Mouse (Mus musculus) granulocyte monocyte progenitor cell, adult 5-6 weeks (primary cell): ENCODE results near the gene Cpsf2. TPM values are rescaled to one million over a fixed set of nuclear protein-coding genes. Genes with fewer than 3 reads are reported as not detected.

Source experiments
- ATAC-seq: replicated peaks from 2 replicates; pipeline ENCODE4 v1.8.0; 2016; ENCODE audit warnings: mild to moderate bottlenecking, moderate TSS enrichment, inconsistent platforms; ENCODE audit not compliant: poor library complexity, severe bottlenecking
- total RNA-seq, 2 experiments: library from RNA; stranded (forward) in 1 of 2; stranded (reverse) in 1 of 2; fragments of 200-712, 200-1000 nt in 1 of 2; fragments of >200 nt in 1 of 2; fragmentation: Nextera tagmentation in 1 of 2; gene quantifications; 2 replicates each; pipeline ENCODE4 v1.2.3; 2014 to 2017

Gene Cpsf2
- total RNA-seq, 2 experiments from 2014 or later: 21.9 to 55.8 TPM

GRCm38 (mm10) chr12:101979213-101979750, 3.5 kb downstream of the Cpsf2 start:
- no peak for ATAC-seq

DNA sequence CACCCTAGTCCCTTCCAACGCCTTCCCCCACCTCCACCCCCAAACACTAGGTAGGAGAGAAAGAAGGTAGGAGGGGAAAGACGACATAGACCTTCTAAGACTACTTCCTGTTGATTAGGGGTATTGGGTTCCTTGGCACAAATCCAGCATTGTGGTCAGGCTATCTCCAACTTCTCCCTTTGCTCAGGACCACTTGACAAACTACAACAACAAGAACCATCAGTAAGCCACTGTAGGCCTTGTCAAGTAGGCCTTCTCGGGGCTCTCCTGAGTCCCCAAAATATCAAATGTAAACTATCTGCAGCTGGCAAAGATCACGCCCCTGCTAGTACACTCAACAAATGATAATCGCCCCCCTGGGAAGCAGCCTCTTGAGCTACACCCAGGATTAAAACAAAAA, 4.5 kb downstream of the Cpsf2 start:
- peak; percentile 30; the same call in 1 of the 2 replicates for ATAC-seq

DNA sequence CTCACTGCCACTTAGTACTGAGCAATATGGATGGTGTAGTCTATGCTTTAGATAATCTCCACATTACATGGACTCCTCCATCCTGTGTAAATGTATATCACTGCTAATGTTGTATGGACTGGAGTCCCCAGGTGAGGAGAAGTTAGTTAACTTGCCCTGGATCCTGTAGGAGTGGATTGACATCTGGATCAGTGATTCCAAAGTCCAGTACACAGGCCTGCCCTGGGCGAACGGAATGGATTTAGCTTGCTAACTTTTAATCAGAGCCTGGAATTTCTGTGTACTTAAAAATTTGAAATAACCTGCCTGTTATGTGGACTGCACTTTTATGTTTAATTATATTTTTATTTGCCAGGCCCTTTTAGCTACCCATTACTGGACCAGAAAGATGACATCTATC, 5.8 kb downstream of the Cpsf2 start:
- no peak for ATAC-seq

DNA sequence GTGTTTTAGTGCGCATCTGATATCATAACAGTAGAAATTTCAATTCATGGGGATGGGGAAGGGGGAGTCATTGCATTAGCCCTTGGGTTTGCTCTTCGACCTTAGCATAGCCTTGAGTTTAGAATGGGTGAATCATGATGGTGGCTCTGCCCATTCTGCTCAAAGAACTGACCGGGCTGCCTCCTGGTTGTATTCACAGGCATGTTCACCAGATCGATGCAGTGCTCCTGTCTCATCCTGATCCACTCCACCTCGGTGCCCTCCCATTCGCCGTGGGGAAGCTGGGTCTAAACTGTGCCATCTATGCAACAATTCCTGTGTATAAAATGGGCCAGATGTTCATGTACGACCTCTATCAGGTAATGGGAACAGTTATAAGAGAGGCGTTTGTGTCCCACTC, 7.2 kb downstream of the Cpsf2 start:
- ATAC-seq: no peak

DNA sequence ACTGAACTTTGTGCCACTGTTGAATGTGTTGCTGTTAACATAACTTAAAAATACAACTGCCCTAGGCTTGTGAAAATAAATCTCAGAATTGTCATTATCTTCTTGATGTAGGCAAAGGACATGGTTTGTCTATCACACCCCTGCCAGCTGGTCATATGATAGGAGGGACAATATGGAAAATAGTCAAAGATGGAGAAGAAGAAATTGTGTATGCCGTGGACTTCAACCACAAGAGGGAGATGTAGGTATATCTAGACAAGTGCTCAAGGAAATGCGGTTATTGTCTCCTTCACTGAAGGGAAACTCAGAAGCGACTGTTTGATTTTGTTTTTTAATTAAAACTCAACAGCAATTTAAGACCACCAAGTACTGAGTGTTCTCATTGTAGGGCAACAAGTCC, 9.3 kb downstream of the Cpsf2 start:
- ATAC-seq: peak; percentile 55

GRCm38 (mm10) chr12:101987659-101988058, 11.9 kb downstream of the Cpsf2 start:
- ATAC-seq: no peak

DNA sequence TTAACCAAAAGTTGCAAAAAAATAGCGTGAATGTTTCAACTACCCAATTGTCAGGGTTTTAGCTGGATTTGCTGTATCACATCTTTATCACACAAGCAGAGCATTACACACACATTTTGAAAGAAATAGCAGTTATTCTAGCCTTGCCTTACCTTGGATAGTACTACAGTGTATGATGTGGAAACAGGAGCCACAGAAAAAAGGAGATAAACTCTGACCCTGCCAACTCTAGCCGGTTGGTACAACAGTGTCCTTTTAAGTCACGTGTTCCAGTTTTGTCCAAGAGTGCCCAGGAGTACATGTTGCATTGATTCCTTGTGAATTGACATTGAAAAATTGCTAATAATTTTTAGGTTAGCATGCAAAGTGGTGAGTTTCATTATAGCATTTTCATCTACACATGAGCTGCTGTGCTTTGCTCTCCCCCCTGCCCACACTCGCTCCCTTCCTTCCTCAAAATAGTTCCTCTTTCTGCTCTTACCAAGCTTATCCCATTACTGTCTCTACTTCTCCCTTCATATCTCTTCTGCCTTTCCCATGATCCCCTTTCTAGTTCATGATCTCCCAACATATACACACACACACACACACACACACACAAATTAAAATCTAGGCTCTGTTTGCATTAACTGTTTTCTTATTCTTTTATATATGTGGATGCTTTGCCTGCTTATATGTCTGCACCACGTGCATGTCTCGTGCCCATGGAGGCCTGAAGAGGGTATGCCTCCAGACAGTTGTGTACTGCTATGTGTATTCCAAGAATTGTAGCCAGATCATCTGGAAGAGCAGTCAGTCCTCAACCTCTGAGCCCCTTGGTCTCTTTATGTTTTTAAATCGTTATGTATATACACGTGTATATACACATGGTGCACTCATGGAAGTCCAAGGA, 19.0 kb downstream of the Cpsf2 start:
- peak; percentile 98 for ATAC-seq

- ATAC-seq: no peak
Measured at GRCm38 (mm10) chr12:101998929-101999328, 23.1 kb downstream of the Cpsf2 start.

GRCm38 (mm10) chr12:102000785-102001184, 25.0 kb downstream of the Cpsf2 start:
- ATAC-seq: no peak

DNA sequence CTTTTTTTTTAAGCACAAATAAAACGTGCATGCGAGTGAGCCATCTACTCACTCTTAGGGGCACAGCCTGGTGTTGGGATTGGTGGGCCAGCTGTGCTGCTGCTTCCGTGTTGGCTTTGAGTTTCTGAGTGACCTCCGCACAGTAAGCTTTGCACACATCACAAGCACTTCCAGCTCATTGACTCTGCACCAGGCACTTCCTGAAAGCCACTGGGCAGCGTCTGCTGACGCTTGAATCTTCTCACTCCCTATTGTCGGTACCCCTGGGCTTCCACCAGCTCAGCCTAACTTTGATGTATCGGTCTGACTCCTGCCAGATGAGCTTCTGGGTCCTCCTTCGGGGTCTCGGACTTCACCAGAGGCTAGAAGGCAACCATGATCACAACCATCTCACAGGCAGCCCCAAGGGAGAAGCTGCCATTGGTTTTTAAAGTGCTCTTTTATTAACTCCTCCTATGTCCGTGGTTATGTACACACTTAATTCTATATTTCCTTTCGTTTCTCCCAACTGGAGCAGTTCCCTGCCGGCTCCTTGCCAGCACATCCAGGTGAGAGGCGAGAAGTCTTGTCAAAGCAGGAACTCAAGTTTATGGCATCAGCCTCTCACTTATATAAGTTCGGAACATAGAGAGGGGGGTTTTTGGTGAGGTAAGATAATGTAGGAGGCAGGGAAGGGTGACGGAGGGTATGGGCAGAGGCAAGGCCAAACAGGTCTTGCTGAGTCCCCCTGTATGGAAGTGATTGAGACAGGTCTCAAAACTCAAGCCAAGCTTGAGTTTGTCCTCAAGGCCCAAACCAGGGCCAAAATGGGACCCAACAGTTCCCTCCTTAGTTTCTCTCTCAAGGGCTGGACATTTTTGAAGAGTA, 32.6 kb downstream of the Cpsf2 start:
- no peak for ATAC-seq

DNA sequence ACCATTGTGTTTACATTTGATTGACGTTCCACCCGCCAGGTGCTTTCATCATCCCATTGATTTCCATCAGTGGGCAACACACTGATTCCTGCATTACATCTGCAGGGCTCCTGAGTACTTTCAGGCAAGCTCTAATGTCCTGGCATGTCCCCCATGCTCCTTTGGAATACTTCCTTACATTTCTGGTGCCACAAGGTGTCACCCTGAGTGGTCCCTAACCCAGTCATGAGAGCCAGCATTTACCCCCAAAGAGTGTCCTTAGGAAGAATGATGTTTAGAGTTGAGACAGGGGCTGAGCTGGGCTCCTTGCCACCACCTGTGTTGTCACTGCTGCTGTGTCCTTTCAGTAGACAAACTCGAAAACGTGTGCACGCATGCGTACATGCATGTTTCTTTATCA, 33.8 kb downstream of the Cpsf2 start:
- no peak for ATAC-seq

DNA sequence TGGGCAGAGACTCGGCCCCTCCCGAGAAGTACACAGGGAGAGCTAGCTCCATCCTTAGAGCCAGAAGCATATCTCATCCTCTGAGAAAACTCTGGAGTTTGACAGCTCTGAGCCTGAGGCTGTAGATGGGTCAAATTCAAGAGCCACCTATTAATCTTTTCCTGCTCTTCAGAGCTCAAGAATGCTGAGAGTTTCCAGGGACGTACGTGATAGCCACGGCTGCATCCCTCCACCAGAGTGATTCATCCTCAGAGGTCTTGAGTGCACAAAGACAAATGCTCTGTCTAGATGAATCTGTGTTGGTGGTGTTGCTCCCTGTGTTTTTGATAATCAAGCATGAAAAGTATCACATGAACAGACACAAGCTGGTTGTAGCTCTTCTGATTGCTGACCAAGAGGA, 38.6 kb downstream of the Cpsf2 start:
- ATAC-seq: no peak

DNA sequence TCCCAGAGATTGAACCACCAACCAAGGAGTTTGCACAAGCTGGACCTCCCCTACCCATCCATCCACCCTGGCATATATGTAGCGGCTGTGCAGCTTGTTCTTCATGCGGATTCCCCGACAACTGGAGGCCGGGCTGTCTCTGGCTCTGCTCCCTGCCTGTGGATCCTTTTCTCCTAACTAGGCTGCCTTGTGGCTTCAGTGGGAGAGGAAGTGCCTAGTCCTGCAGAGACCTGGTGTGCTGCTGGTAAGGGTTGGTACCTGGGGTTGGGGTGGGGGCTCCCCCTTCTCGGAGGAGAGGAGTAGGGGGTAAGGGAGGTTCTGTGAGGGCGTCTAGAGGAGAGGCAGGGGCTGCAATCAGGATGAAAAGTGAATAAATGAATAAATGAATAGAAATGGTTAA, 39.3 kb downstream of the Cpsf2 start:
- ATAC-seq: no peak

DNA sequence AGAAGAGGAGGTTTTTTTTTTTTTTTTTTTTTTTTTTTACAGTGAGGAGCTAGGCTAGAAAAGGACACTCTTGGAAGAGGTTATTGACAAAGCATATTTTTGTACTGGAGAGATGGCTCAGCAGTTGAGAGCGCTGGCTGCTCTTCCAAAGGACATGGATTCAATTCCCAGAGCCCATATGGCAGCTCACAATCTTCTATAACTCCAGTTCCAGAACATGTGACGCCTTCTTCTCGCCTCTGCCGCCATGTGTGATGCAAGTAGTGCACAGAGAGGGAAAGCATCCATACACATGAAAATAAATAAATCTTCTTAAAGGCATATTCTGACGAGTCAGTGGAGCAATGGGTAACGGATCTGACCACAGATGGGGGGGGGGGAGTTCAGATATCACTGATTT, 46.1 kb downstream of the Cpsf2 start:
- ATAC-seq: no peak

DNA sequence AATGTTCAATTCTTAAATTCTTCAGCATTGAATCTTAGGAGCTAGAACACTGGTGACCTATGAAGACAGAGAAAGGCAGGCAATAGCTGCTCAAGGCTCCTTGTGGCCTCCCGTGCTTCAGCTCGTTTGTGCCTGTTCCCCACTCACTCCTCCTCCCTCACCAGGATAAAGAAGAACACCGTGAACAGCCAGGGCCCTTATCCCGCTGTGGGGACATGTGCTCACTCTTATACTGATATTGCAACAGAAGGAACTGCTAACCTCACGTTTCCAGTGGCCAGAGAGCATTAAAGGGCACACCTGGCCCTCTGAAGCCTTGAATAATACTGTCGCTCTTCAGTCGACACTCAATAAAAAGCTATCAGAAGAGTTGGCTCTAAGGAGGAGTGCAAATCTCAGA, 53.4 kb downstream of the Cpsf2 start:
- ATAC-seq: no peak

- ATAC-seq: no peak
Measured at GRCm38 (mm10) chr12:102029892-102030446, 54.2 kb downstream of the Cpsf2 start.

DNA sequence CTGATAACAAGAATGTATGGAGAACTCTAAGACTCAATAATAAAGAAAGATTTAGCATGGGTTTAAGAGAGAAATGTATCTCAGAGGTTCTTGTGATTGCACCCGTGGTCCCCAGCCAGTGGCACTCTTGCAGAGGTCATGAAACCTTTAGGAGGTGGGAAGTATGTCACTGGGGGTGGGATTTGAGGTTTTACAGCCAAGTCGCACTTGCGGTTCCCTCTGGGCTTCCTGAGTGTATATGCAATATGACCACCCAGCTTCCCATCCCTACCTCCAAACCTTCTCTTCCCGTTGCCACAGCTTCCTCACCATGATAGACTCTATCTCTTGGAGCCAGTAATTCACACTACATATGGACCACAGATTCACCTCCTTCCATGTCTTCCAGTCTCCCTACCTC, 59.1 kb downstream of the Cpsf2 start:
- peak; percentile 68 for ATAC-seq

- ATAC-seq: no peak
Measured at GRCm38 (mm10) chr12:102039861-102040260, 64.1 kb downstream of the Cpsf2 start.

DNA sequence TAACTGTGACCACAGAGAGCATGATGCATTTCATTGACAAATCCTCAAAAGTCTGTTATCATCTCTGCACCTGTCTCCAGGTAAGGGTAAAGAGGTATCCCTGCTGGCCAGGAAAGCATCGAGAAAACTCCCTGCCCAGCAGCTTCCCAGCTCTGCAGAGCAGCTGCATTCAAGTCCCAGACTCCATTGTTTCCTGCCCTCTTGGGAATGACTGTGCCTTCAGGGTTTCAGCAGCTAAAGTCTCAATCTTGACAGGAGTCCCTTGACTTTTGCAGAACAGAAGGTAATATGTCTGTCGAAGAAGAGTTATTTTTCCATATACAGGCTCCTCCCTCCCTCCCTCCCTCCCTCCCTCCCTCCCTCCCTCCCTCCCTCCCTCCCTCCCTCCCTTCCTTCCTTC, 65.9 kb downstream of the Cpsf2 start:
- no peak for ATAC-seq

GRCm38 (mm10) chr12:102042247-102042646, 66.5 kb downstream of the Cpsf2 start:
- no peak for ATAC-seq

- no peak for ATAC-seq
Measured at GRCm38 (mm10) chr12:102043840-102044239, 68.1 kb downstream of the Cpsf2 start.
